Mouse (Mus musculus) ES-E14 (cell line): ENCODE results near the gene Prdm9. TPM values are rescaled to one million over a fixed set of nuclear protein-coding genes. Genes with fewer than 3 reads are reported as not detected.

Experiments used
- DNase-seq: peaks from one replicate; pipeline ENCODE4 v3.0.0-alpha.2; 2013; ENCODE audit warnings: low read depth, low spot score
- H3K27ac ChIP-seq: 2 replicates; pipeline ENCODE4 v1.5.1; 2012; ENCODE audit warnings: low read depth, mild to moderate bottlenecking, low read length, moderate library complexity, mixed read lengths; ENCODE audit not compliant: poor library complexity, insufficient read depth, severe bottlenecking
- H3K36me3 ChIP-seq: 2 replicates; pipeline ENCODE4 v1.6.1; 2012; ENCODE audit warnings: mild to moderate bottlenecking, low read length, moderate library complexity, mixed read lengths; ENCODE audit not compliant: control insufficient read depth, poor library complexity, insufficient read depth, severe bottlenecking
- H3K4me1 ChIP-seq, 2 experiments: fragments of 150-350 bp in 1 of 2; sonication (generic) in 1 of 2; 2 replicates each; pipeline ENCODE4 v1.6.1; 2012; ENCODE audit warnings: low read length in 2 of 2, mild to moderate bottlenecking in 1 of 2, mixed read lengths in 1 of 2; ENCODE audit not compliant: control insufficient read depth in 2 of 2, insufficient read depth in 2 of 2, poor library complexity in 1 of 2
- H3K4me3 ChIP-seq, 2 experiments: fragments of 150-350 bp in 1 of 2; sonication (generic) in 1 of 2; 2 replicates each; pipeline ENCODE4 v1.5.1; 2012; ENCODE audit warnings: low read length in 2 of 2, low read depth in 1 of 2, mild to moderate bottlenecking in 1 of 2, mixed read lengths in 1 of 2; ENCODE audit not compliant: insufficient read depth in 1 of 2, poor library complexity in 1 of 2, severe bottlenecking in 1 of 2
- H3K9ac ChIP-seq: 2 replicates; pipeline ENCODE4 v1.6.1; 2012; ENCODE audit warnings: low read depth, mild to moderate bottlenecking, low read length, mixed read lengths; ENCODE audit not compliant: poor library complexity, insufficient read depth, severe bottlenecking
- H3K9me3 ChIP-seq: fragments of 150-350 bp; sonication (generic); 2 replicates; pipeline ENCODE4 v1.6.1; 2012; ENCODE audit warnings: low read depth, mild to moderate bottlenecking, low read length; ENCODE audit not compliant: control insufficient read depth, insufficient read depth
- CHD2 ChIP-seq: IDR thresholded peaks from 2 replicates; pipeline ENCODE4 v1.6.1; 2014; ENCODE audit warnings: mild to moderate bottlenecking, low read depth, low read length, inconsistent platforms
- HCFC1 ChIP-seq: IDR thresholded peaks from 2 replicates; pipeline ENCODE4 v1.6.1; 2012; ENCODE audit warnings: low read length, inconsistent platforms, borderline replicate concordance; ENCODE audit not compliant: insufficient read depth
- MAFK ChIP-seq: IDR thresholded peaks from 2 replicates; pipeline ENCODE4 v1.6.1; 2014; ENCODE audit warnings: mild to moderate bottlenecking, low read depth, low read length, inconsistent platforms; ENCODE audit not compliant: insufficient read depth
- ZC3H11A ChIP-seq: IDR thresholded peaks from 2 replicates; pipeline ENCODE4 v1.6.1; 2012; ENCODE audit warnings: low read depth, mild to moderate bottlenecking, inconsistent platforms, low read length, borderline replicate concordance
- ZNF384 ChIP-seq: IDR thresholded peaks from 2 replicates; pipeline ENCODE4 v1.6.1; 2012; ENCODE audit warnings: low read depth, low read length, inconsistent platforms
- in situ Hi-C, 2 experiments: fragments of 600-800 bp; cut with MboI; formaldehyde crosslinking; loops; one replicate each; pipeline ENCODE4 v1.15.1; 2025; ENCODE audit warnings: low sequenced_read_pairs in 2 of 2, inconsistent platforms in 1 of 2; ENCODE audit not compliant: unreplicated experiment in 2 of 2
- total RNA-seq: library from RNA; depleted of rRNA; stranded (reverse); fragments of 300-350 nt; gene quantifications from 2 replicates; pipeline ENCODE4 v1.2.3, GENCODE M21; 2012

Gene Prdm9
- total RNA-seq, 1 experiment: 2.7 TPM

DNA sequence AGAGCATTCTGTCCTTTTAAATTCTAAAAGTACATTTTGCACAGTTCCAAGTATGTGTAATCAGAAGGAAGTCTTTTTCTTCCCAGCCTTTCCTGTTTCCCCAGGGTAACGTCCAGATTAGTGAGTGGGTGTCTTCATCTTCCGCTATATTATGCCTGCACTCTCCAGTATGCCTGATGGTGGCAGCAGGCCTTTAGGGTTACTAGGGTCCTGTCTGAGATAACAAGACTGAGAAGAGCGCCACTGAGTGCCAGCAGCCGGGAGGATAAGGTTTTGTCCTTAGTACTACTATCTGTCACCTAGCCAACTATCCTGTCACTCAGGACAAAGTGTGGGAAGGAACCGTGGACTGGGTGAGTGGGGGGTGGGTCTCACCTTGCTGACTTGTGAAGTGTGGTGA is 46.4 kb downstream of the Prdm9 start:
- no peak for DNase-seq
- no peak for TF ChIP-seq ZC3H11A
- no peak for TF ChIP-seq HCFC1
- no peak for TF ChIP-seq CHD2
- no peak for TF ChIP-seq ZNF384
- no peak for TF ChIP-seq MAFK
- Histone ChIP-seq H3K9me3 (no peaks in the 10 kb centered on the region), H3K4me3 (no peak overlapping the region), H3K9ac (no peak overlapping the region), H3K36me3 (peaks cover 33% of the 10 kb centered on the region), H3K27ac (no peak overlapping the region), H3K4me1 (no peaks in the 10 kb centered on the region)
- in situ Hi-C loops: no loop called here

DNA sequence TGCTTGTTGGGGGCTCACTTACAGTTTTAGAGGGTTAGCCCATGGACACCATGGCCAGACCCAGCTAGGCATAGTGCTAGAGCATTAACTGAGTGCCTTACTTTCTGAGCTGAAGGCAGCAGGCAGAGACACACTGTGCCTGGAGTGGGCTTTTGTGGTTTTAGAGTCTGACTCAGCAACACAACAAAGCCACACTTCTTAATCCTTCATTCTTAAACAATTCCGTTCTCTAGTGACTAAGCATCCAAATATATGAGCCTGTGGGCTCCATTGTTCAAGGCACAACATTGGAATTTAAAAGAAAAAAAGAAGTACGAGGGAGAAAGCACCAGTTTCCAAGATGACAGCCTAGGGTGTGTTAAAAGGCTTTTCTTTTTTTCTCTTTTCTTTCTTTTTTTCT is 53.5 kb downstream of the Prdm9 start:
- H3K4me1 ChIP-seq: no peaks in the 10 kb centered on the region
- no peak overlapping the region for H3K27ac ChIP-seq
- in situ Hi-C loops: no loop called here
- TF ChIP-seq ZC3H11A (no peak), HCFC1 (no peak), MAFK (no peak), CHD2 (no peak), ZNF384 (no peak)
- no peak overlapping the region for H3K4me3 ChIP-seq
- DNase-seq: no peak
- peaks cover 25% of the 10 kb centered on the region for H3K36me3 ChIP-seq
- H3K9ac ChIP-seq: no peak overlapping the region
- H3K9me3 ChIP-seq: no peaks in the 10 kb centered on the region

DNA sequence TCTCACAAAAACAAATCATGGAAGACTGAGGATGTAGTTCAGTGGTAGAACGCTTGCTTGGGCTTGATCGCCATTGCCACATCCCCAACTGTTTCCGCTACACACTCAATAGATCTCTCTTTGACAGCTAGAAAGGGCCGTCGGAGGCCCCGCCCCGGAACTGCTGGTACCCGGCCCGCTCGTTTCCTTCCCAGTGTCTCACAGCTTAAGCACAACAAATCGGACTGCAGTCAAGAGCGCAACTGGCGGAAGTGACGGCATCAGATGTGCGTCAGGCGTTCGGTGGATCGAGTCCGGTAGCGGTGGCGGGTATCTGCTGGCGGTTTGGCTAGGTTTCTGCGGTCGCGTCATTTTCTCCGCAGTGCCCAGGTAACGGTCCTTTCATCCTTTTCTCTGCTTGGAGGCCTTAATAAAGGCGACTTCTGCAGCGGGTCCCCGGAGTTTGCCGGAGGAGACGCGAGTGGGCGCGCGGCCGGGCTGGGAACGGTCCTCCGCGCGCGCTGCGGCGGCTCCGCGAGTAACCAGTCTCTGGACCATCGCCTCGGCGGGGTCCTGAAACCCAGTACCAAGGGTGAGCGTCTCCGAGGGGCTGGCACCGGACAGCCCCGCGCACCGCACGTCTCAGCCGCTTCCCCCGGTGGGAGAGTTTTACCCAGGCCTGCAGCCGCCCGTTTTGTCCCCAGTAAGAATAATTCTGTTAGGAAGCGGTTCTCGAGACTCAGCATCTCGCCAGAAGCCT is 64.3 kb downstream of the Prdm9 start, which contains the start of the genes Psmb1 and Tbp:
Psmb1 (minus strand) TSS at position 96 of the 739 bp plus-strand sequence.
Tbp (plus strand) TSS at position 233 of the 739 bp plus-strand sequence.
- in situ Hi-C loops: no loop called here
- H3K36me3 ChIP-seq: peaks cover 11% of the 10 kb centered on the region
- peak within 1 kb of the TSS; percentile 90 to 96 for H3K4me3 ChIP-seq
- DNase-seq: peak; percentile 93
- no peak for TF ChIP-seq MAFK
- no peak for TF ChIP-seq ZNF384
- no peak for TF ChIP-seq ZC3H11A
- TF ChIP-seq HCFC1: peak; percentile 90
- peak; percentile 37; the same call in 1 of the 2 replicates for TF ChIP-seq CHD2
- peak within 1 kb of the TSS; percentile 93 for H3K9ac ChIP-seq
- no peak within 1 kb of the TSS for H3K27ac ChIP-seq
- H3K9me3 ChIP-seq: no peaks in the 10 kb centered on the region
- peaks cover 0 to 5% of the 10 kb centered on the region in 2 experiments; a peak in 2 of 4 replicates for H3K4me1 ChIP-seq

DNA sequence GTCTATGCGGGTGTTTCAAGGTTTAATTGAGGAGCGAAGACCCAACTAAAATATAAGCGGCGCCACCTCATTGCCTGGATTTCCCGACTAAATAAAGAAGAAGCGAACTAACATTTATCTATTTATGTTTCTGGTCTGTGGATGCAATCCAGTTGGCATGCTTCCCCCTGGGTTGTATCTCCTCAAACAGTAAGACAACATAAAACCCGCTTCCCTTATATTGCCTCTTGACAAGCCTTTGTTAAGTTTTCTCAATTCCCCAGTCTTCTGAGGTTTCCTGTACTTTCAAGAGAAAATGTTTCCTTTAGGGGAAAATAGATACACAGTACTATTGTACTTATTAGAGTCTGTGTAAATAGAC is 65.4 kb downstream of the Prdm9 start:
- Histone ChIP-seq H3K9me3 (no peaks in the 10 kb centered on the region), H3K9ac (peak overlapping the region; percentile 12; the same call in 1 of the 2 replicates), H3K27ac (no peak overlapping the region), H3K4me1 (peaks cover 0 to 5% of the 10 kb centered on the region in 2 experiments; a peak in 2 of 4 replicates), H3K36me3 (peaks cover 3% of the 10 kb centered on the region; the same call in 1 of the 2 replicates), H3K4me3 (peak overlapping the region; percentile 53 to 96)
- DNase-seq: no peak
- in situ Hi-C loops: no loop called here
- TF ChIP-seq ZC3H11A (no peak), MAFK (no peak), HCFC1 (no peak)
